Mouse (Mus musculus): ENCODE results near the gene Fbxo28.

Gene Fbxo28

GRCm38 (mm10) chr1:182340821-182341781 lies at the start of gene Fbxo28:
Fbxo28 (minus strand) TSS chr1:182341629.
- DNase-seq: peak; percentile 86

- DNase-seq: no peak
Measured at GRCm38 (mm10) chr1:182388729-182389128, 47.3 kb upstream of the Fbxo28 start.

GRCm38 (mm10) chr1:182386449-182386848 lies 45.0 kb upstream of the Fbxo28 start:
- DNase-seq: no peak

DNA sequence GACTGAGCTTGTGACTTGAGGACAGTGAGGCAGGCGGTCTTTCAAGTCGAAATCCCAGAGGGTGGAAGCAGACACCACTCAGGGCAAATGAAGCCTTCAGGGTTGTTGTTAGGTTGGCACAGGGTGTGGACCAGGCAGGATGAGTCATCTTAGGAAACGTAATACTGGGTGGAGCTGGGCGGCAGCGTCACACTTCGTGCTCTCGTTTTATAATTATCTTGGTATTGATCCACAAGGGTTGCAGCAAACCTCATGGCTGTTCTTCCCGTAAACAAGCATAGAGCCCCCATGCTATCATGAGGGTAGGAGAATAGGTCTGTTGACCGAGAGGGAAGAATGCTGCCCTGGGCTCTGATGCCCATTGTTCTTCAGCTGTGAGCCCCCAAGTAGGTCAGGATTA lies 41.7 kb upstream of the Fbxo28 start:
- DNase-seq: no peak

GRCm38 (mm10) chr1:182381327-182381726 lies 39.9 kb upstream of the Fbxo28 start:
- no peak for DNase-seq

- no peak for DNase-seq
Measured at GRCm38 (mm10) chr1:182380683-182381082, 39.3 kb upstream of the Fbxo28 start.

DNA sequence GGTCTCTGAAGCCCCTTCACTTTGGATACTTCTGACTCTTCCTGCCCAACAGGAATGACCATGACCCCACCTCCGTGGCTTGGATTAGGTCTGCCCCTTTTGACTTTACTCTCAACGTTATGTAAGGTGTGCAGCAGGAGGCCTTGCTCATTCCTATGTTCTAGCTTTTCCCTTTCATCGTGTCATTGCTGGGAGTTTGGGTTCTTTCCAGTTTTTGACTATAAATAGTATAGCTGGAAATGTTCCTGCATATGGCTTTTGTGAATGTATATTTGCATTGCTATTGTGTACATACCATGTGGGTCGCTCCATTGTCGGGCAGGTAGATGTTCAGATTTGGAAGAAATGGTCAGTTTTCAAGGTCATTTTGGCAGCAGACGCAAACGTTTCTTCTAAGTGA lies 37.4 kb upstream of the Fbxo28 start:
- no peak for DNase-seq

- no peak for DNase-seq
Measured at GRCm38 (mm10) chr1:182378205-182378835, 36.9 kb upstream of the Fbxo28 start.

DNA sequence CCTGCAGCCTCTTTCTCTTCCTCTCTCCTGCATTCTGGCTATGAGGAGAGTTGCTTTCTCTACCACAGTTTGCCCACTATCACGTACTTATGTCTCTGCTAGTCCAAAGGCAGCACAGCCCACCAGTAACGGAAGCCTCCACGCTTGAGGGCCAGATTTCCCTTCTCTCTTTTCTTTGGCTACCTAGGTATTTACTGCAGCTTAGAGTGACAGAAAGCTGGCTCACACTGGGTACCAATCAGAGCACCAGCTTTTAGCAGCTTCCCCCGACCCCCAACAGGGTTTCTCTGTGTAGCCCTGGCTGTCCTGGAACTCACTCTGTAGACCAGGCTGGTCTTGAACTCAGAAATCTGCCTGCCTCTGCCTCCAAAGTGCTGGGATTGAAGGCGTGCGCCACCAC lies 36.1 kb upstream of the Fbxo28 start:
- no peak for DNase-seq

GRCm38 (mm10) chr1:182376826-182377225 lies 35.4 kb upstream of the Fbxo28 start:
- DNase-seq: no peak

- peak; percentile 62 for DNase-seq
Measured at GRCm38 (mm10) chr1:182376221-182376620, 34.8 kb upstream of the Fbxo28 start.

- no peak for DNase-seq
Measured at GRCm38 (mm10) chr1:182371891-182372290, 30.5 kb upstream of the Fbxo28 start.

DNA sequence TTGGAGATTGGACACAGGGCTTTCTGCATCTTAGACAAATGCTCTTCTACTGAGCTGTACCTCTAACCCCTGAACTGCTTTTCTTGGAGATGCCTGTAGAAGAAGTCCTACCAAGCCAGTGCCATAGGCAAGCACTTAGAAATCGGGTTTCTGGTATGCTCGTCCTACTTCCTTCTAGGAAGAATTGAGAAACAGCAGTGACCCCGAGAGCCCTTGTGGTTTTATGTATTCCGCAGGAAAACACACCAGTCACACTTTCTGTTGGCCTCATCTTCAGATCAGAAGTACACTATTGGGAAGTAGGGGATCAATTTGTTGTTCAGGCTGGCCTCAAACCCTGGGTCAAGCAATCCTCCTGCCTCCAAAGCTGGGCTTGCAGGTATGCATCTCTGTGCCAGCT lies 28.0 kb upstream of the Fbxo28 start:
- DNase-seq: no peak

- DNase-seq: no peak
Measured at GRCm38 (mm10) chr1:182368782-182369181, 27.4 kb upstream of the Fbxo28 start.

DNA sequence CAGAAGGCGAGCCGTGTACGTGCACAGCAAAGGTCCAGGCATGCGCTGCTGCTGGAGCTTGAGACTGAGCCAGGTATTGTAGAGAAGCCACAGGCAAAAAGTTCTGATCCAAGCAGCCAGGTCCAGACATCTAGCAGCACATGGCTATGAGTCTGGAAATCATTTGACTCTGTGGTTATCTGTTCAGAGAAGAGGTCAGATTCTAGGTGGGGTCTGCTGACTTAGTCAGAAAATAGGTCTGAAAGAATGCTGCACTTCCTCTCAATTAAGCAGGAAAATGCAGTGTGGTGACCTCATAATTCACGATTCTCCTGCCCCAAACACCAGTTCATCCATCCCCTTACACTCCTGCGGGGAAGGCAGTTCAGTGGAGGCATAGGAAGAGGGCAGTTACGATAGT lies 26.9 kb upstream of the Fbxo28 start:
- DNase-seq: no peak

DNA sequence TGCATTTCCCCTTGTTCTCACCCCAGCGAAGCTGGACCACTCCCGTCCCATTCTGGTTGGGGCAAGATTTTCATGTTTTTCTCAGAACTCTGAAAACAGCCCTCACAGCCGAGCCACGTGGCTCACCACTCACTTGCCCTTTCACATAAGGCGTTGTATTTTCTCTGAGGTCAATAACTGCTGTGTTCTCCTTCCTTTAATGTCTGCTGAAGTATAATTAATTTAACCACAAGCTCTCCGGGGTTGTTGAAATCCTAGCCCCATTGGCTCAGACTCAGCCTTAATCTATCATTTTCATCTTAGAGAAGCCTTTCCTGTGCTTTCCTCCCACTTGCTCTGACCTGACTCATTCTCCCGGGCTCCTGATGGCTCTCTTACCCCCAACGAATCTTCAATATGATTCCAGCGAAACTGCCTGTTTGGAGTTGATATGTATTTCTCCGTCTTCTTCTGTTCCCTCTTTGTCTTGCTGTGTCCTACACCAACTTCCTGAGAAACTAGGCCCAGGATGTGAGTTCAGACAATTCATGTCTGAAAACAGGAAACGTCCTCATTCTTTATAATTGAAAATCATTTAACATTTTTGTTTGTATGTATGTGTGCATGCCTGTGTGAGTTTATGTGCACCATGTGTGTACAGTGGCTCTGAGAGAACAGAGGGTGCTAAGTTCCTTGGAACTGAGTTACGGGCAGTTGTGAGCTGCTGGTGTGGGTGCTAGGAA lies 22.4 kb upstream of the Fbxo28 start:
- no peak for DNase-seq

DNA sequence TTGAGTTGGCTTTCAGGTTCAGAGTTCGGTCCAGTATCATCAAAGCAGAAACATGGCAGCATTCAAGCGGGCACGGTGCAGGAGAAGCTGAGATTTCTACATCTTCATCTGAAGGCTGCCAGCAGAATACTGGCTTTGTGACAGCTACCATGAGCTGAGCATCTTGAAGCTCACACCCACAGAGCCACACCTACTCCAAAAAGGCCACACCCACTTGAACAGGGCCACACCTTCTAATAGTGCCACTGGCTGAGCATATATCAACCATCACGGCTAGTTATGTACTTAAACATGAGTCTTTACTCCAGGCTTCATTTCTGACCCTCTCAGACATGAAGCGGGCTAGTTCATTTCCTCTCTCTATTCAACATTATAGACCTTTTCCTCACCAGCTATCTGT lies 21.3 kb upstream of the Fbxo28 start:
- no peak for DNase-seq

GRCm38 (mm10) chr1:182358133-182358532 lies 16.7 kb upstream of the Fbxo28 start:
- no peak for DNase-seq

- no peak for DNase-seq
Measured at GRCm38 (mm10) chr1:182354504-182355147, 13.2 kb upstream of the Fbxo28 start.

GRCm38 (mm10) chr1:182349557-182349956 lies 8.1 kb upstream of the Fbxo28 start:
- no peak for DNase-seq

DNA sequence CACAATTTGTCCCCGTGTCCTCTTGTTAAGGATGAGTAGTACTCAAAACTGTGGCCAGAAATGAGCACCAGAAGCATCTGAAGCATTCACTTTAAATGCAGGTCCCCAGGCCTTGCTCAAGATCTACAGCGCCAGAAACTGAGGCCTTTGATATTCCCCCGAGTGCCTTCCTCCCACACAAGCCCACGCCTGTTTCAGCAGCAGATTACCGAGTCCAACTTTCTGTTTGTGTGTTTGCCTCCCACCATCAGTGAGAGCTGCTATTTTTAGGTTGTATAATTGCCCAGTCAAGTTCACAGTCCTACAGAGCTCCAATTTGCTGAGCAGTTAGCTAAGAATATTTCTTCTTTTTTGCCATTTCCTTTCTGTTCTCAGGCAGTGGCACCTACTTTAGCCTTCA lies 5.1 kb upstream of the Fbxo28 start:
- DNase-seq: no peak

DNA sequence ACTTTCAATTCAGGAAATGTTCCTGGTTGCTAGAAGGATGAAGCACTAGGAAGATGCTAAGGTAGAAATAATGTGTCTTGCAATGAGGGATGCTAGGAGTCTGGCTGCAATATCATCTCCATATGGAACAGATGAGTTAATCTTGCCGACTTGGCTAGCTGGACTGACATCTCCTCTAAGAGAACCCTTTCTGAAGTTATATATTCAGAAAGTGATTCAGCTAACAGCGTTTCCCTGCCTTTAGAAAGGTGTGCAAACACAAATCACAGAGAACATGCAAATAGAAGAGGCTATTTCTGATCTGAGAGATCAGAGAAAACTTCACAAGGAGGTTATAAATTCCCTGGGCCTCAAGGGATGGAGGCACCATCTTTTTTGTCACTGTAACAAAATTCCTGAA lies 4.4 kb upstream of the Fbxo28 start:
- no peak for DNase-seq

DNA sequence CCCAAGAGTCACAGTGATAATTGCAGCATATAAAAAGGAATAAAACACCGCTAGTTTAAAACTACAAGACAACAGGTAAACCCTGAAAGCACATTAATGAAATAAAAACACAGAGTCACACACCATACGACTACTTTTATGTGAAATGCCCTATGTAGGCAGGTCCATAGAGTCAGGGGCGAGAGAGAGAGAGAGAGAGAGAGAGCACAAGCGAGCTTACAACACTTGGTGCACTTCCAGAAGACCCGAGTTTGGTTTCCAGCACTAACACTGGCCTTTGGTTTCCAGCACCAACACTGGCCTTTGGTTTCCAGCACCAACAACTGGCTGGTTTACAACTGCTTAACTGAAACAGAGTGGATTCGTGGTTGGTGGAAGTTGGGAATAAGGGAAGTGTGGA lies 564 bp upstream of the Fbxo28 start:
- DNase-seq: no peak
